Mouse (Mus musculus) large intestine, adult 2 months (tissue): ENCODE measurements around the gene OR5BS1P. TPM values are rescaled to one million over a fixed set of nuclear protein-coding genes. Genes with fewer than 3 reads are reported as not detected.

Experiments used
- polyA plus RNA-seq: library from polyadenylated mRNA; depleted of rRNA; stranded (reverse); fragments of >200 nt; gene quantifications from 2 replicates; pipeline ENCODE4 v1.2.3, GENCODE M21; 2012; rRNA removed

OR5BS1P gene
- polyA plus RNA-seq, 1 experiment: not detected

Other genes starting within 250 kb of the OR5BS1P start
- 0.07 TPM in 1 of 2 replicates, not detected in the other for gene Gm44579, start 248.9 kb upstream of the OR5BS1P start, polyA plus RNA-seq
- 0.27 and 0.40 TPM in 2 replicates for gene Olfr287, start 248.8 kb upstream of the OR5BS1P start, polyA plus RNA-seq
- gene Olfr286, start 235.4 kb upstream of the OR5BS1P start, polyA plus RNA-seq: 0.12 and 0.14 TPM in 2 replicates
- gene H1fnt, start 212.6 kb upstream of the OR5BS1P start, polyA plus RNA-seq: not detected in 2 replicates
- gene Zfp641, start 173.7 kb upstream of the OR5BS1P start, polyA plus RNA-seq: 0.30 and 0.49 TPM in 2 replicates
- gene Olfr285, start 152.5 kb upstream of the OR5BS1P start, polyA plus RNA-seq: not detected in 2 replicates
- not detected in 2 replicates for gene Olfr284, start 128.9 kb upstream of the OR5BS1P start, polyA plus RNA-seq
- not detected in 2 replicates for gene Olfr283, start 89.0 kb upstream of the OR5BS1P start, polyA plus RNA-seq
- gene Olfr282, start 38.7 kb upstream of the OR5BS1P start, polyA plus RNA-seq: not detected in 2 replicates
- not detected in 2 replicates for gene Olfr281, start 17.3 kb upstream of the OR5BS1P start, polyA plus RNA-seq
- not detected in 2 replicates for gene Lalba, start 12.8 kb downstream of the OR5BS1P start, polyA plus RNA-seq
- gene Olfr279, start 22.5 kb downstream of the OR5BS1P start, polyA plus RNA-seq: not detected in 2 replicates
- 30.1 and 33.2 TPM in 2 replicates for gene Kansl2, start 64.4 kb downstream of the OR5BS1P start, polyA plus RNA-seq
- 6.7 and 11.6 TPM in 2 replicates for gene Ccnt1, start 101.0 kb downstream of the OR5BS1P start, polyA plus RNA-seq
- gene 4930415O20Rik, start 101.1 kb downstream of the OR5BS1P start, polyA plus RNA-seq: 3.6 and 4.5 TPM in 2 replicates
- gene Adcy6, start 140.2 kb downstream of the OR5BS1P start, polyA plus RNA-seq: 64.9 and 89.8 TPM in 2 replicates
- gene Cacnb3, start 160.9 kb downstream of the OR5BS1P start, polyA plus RNA-seq: 42.6 and 44.5 TPM in 2 replicates
- 25.0 and 30.3 TPM in 2 replicates for gene Ddx23, start 193.0 kb downstream of the OR5BS1P start, polyA plus RNA-seq
- 1.4 and 1.9 TPM in 2 replicates for gene Rnd1, start 207.6 kb downstream of the OR5BS1P start, polyA plus RNA-seq
- gene Ccdc65, start 238.3 kb downstream of the OR5BS1P start, polyA plus RNA-seq: 0.27 and 0.32 TPM in 2 replicates